Mouse (Mus musculus) lung, postnatal 0 days (tissue): ENCODE measurements at regions not wholly inside any gene's neighbourhood (a gene's known extent, or its start where the extent isn't known, plus 50 kb on each side); places are given as distances from the start of the nearest gene placed in this dataset.

ENCODE experiments used
- CTCF ChIP-seq: IDR thresholded peaks from 2 replicates; pipeline ENCODE4 v1.5.1; 2016; ENCODE audit warnings: antibody characterized with exemption, mild to moderate bottlenecking
- EP300 ChIP-seq: IDR thresholded peaks from 2 replicates; pipeline ENCODE4 v1.6.1; 2016; ENCODE audit warnings: antibody characterized with exemption, mild to moderate bottlenecking, control low read depth

- TF ChIP-seq CTCF (no peak), EP300 (no peak)
These were observed 774.9 kb upstream of the Impad1 start for GRCm38 (mm10) chr4:5568076-5568475.
